Mouse (Mus musculus) bone marrow macrophage, adult 2 months (primary cell): ENCODE measurements around the gene Nptxr.

ENCODE experiments used
- CTCF ChIP-seq: IDR thresholded peaks from 2 replicates; pipeline ENCODE4 v1.5.1; 2012; ENCODE audit warnings: low read depth, mild to moderate bottlenecking, low read length, moderate library complexity
- POLR2A ChIP-seq: IDR thresholded peaks from 2 replicates; pipeline ENCODE4 v1.6.1; 2012; ENCODE audit warnings: mild to moderate bottlenecking, low read depth, low read length, borderline replicate concordance

- TF ChIP-seq POLR2A (no peak), CTCF (no peak)
Observed at GRCm38 (mm10) chr15:79798591-79798990, 6.0 kb downstream of the Nptxr start.
